Mouse (Mus musculus) liver, embryonic 11.5 days (tissue): Measurements from ENCODE around the gene Samd9l. TPM values are rescaled to one million over a fixed set of nuclear protein-coding genes. Genes with fewer than 3 reads are reported as not detected.
A peak's percentile ranks its signal among the peaks of the same experiment; 100 is the strongest.
"Not testable (repeated sequence)": the region's sequence is repeated elsewhere in the genome, so short reads cannot be mapped to it uniquely, and the experiment has no call there.

Experiments used
- ATAC-seq: fragments of 200-750 bp; cut with Nextera tagmentation; replicated peaks from 2 replicates; pipeline ENCODE4 v1.8.0; 2017; ENCODE audit warnings: moderate number of reproducible peaks, mild to moderate bottlenecking, moderate TSS enrichment, moderate library complexity; ENCODE audit not compliant: low FRiP score
- DNase-seq: peaks from one replicate; pipeline ENCODE4 v3.0.0-alpha.2; 2017; ENCODE audit warnings: low spot score
- H3K27ac ChIP-seq: fragments of 300-500 bp; sonication (generic); 2 replicates; pipeline ENCODE4 v1.5.1; 2014; ENCODE audit warnings: mild to moderate bottlenecking, low read depth, low read length, control low read depth
- H3K27me3 ChIP-seq: fragments of 300-500 bp; sonication (generic); replicated peaks from 2 replicates; pipeline ENCODE4 v1.6.1; 2014; ENCODE audit warnings: low read length, mixed read lengths; ENCODE audit not compliant: control insufficient read depth, insufficient read depth
- H3K36me3 ChIP-seq: fragments of 300-500 bp; sonication (generic); 2 replicates; pipeline ENCODE4 v1.6.1; 2014; ENCODE audit warnings: mild to moderate bottlenecking, low read length, moderate library complexity, mixed read lengths; ENCODE audit not compliant: control insufficient read depth, insufficient read depth
- H3K4me1 ChIP-seq: fragments of 300-500 bp; sonication (generic); replicated peaks from 2 replicates; pipeline ENCODE4 v1.6.1; 2014; ENCODE audit warnings: low read length, mixed read lengths; ENCODE audit not compliant: control insufficient read depth, insufficient read depth
- H3K4me2 ChIP-seq: fragments of 300-500 bp; sonication (generic); 2 replicates; pipeline ENCODE4 v1.6.1; 2014; ENCODE audit warnings: mild to moderate bottlenecking, control low read depth, moderate library complexity
- H3K4me3 ChIP-seq: fragments of 300-500 bp; sonication (generic); 2 replicates; pipeline ENCODE4 v1.5.1; 2014; ENCODE audit warnings: low read depth, low read length, control low read depth
- H3K9ac ChIP-seq: fragments of 300-500 bp; sonication (generic); 2 replicates; pipeline ENCODE4 v1.6.1; 2014; ENCODE audit warnings: low read depth, low read length, control low read depth
- H3K9me3 ChIP-seq: fragments of 300-500 bp; sonication (generic); 2 replicates; pipeline ENCODE4 v1.6.1; 2016; ENCODE audit warnings: low read length, inconsistent platforms, mixed read lengths; ENCODE audit not compliant: control insufficient read depth
- WGBS: fragments of 180-500 bp; shearing (Covaris S2); extraction: QIAGEN DNeasy Blood & Tissue Kit; methylation state at CpG from one replicate; pipeline ENCODE4 v1.1.7; 2014; 5-methylcytosine and 5-hydroxymethylcytosine counted together
- polyA plus RNA-seq: library from polyadenylated mRNA; unstranded; fragments of >200 nt; fragmentation: Nextera tagmentation; extraction: Ambion mirVana; gene quantifications from 2 replicates; pipeline ENCODE4 v1.2.1, GENCODE M21; 2014

The Samd9l gene
- polyA plus RNA-seq, 1 experiment from 2014 or later: 2.0 TPM

DNA sequence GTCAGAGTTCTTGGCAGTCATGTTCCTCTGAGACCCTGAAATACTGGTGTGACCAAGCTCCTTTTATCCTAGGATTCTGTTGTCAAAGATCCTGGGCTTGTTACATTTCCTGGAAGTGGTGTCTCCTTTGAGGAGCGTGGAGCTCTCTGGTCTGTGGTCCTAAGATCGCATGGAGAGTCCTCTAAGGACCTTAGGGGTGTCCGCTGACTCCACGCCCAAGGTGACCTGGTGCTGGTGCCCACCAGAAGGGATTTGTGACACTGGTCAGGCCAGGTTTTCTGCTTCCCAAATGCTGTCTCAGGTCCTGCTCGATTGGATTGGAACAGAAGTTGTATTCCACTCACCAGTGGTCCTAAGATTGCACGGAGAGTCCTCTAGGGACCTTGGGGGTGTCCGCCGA, 29.8 kb downstream of the Samd9l start:
- H3K4me3 ChIP-seq: no peak overlapping the region
- DNase-seq: no peak
- ATAC-seq: no peak
- no peak overlapping the region for H3K27ac ChIP-seq
- peaks cover 12% of the 10 kb centered on the region; the same call in 1 of the 2 replicates for H3K9me3 ChIP-seq
- WGBS: 81% methylated on average over 8 of the region's 8 CpGs
- no peaks in the 10 kb centered on the region for H3K27me3 ChIP-seq
- H3K4me1 ChIP-seq: no peaks in the 10 kb centered on the region
- no peaks in the 10 kb centered on the region for H3K36me3 ChIP-seq
- no peak overlapping the region for H3K4me2 ChIP-seq
- H3K9ac ChIP-seq: no peak overlapping the region

DNA sequence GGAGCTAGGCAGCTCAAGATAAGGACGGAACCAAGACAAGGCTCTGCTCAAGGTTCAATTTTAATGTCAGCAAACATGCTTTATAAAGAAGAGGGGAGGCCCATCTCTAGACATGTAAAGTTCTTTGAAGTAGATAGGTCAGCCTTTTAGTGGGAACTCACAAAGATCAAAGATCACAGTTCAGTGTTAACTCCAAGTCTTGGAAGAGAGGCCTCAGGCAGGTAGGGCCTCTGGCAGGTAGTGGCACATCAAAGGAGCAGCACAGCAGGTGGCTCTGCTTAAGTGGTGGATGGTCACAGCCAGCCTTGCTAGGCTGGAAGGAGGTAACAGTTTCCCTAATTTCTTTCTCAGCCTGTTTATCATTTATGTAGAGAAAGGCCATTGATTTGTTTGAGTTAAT, 33.8 kb downstream of the Samd9l start:
- H3K27ac ChIP-seq, H3K4me2 ChIP-seq, H3K36me3 ChIP-seq, ATAC-seq, H3K27me3 ChIP-seq, H3K9me3 ChIP-seq, DNase-seq, H3K9ac ChIP-seq, H3K4me3 ChIP-seq, H3K4me1 ChIP-seq: not testable (repeated sequence)
- 71% methylated on average over 1 of the region's 1 CpGs for WGBS

GRCm38 (mm10) chr6:3345924-3346597, 53.3 kb downstream of the Samd9l start:
- H3K9ac ChIP-seq, DNase-seq, H3K27ac ChIP-seq, H3K4me1 ChIP-seq, H3K4me3 ChIP-seq, H3K9me3 ChIP-seq, H3K36me3 ChIP-seq, H3K4me2 ChIP-seq, H3K27me3 ChIP-seq: not testable (repeated sequence)
- ATAC-seq: peak; percentile 51
- 10% methylated on average over 1 of the region's 1 CpGs for WGBS

DNA sequence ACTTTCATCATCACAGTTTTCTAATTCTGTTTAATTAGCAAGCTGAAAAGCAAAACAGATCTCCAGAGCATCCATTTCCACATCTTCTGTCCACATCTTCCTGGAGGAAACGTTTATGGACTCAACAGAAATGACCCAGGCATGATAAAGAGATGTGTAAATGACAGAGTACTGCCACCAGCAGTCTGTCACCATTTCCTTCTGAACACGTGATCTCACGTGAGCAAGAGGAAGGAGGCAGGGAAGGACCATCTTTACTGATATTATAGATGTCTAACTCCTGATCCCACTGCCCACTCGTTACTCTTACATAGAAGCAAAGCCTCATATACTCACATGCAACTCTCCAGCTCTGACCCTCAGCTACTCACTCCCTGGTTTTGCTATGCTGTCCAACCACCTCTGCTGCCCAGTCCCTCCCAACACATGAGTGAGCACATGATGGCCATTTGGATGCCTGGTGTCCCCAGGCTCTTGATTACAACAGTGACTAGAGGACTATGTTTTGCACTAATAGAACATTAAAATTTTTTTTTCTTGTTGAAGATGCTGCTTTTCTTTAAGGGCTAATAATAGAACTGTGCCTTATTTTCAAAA, 54.2 kb downstream of the Samd9l start:
- not testable (repeated sequence) for DNase-seq, H3K36me3 ChIP-seq, H3K27ac ChIP-seq, H3K9me3 ChIP-seq, H3K4me3 ChIP-seq, H3K4me2 ChIP-seq, H3K9ac ChIP-seq, H3K4me1 ChIP-seq, ATAC-seq, H3K27me3 ChIP-seq
- WGBS: 71% methylated on average over 2 of the region's 4 CpGs

- H3K36me3 ChIP-seq, H3K27ac ChIP-seq, H3K27me3 ChIP-seq, H3K9ac ChIP-seq, H3K4me3 ChIP-seq, H3K4me1 ChIP-seq, H3K9me3 ChIP-seq, H3K4me2 ChIP-seq, DNase-seq, ATAC-seq: not testable (repeated sequence)
- WGBS: 88% methylated on average over 1 of the region's 1 CpGs
These were observed 55.6 kb downstream of the Samd9l start for GRCm38 (mm10) chr6:3343603-3344247.

- H3K9me3 ChIP-seq: no peaks in the 10 kb centered on the region
- H3K9ac ChIP-seq: no peak overlapping the region
- DNase-seq (no peak), ATAC-seq (no peak)
- H3K27ac ChIP-seq: no peak overlapping the region
- no peaks in the 10 kb centered on the region for H3K36me3 ChIP-seq
- H3K4me3 ChIP-seq: no peak overlapping the region
- no peak overlapping the region for H3K4me2 ChIP-seq
- 40% methylated on average over 5 of the region's 5 CpGs for WGBS
- no peaks in the 10 kb centered on the region for H3K4me1 ChIP-seq
- H3K27me3 ChIP-seq: no peaks in the 10 kb centered on the region
These were observed 57.9 kb downstream of the Samd9l start for GRCm38 (mm10) chr6:3341479-3341878.

GRCm38 (mm10) chr6:3340928-3341327, 58.4 kb downstream of the Samd9l start:
- not testable (repeated sequence) for H3K27ac ChIP-seq, ATAC-seq, H3K4me3 ChIP-seq, H3K9me3 ChIP-seq, H3K9ac ChIP-seq, H3K4me1 ChIP-seq, H3K36me3 ChIP-seq, H3K27me3 ChIP-seq, DNase-seq
- peak overlapping the region; percentile 4; the same call in 1 of the 2 replicates for H3K4me2 ChIP-seq
- WGBS: 18% methylated on average over 10 of the region's 10 CpGs

DNA sequence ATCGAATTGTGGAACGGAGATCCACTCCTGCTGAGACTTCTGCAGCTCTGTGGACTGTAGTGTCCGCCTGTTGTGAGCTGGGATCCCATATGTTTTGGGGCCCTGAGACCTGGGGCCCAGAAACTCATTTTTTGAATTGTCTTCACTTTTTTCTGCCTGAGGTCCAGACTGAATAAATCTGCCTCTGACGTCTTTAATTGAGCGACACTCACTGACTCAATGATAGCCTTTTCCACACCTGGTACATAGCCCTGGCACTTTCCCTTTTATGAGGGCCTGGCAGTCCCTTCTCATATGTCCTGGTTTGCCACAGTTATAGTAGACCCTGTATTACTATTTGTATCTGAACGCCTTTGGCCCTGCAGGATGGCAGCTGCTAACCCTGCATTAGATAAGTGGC, 60.2 kb downstream of the Samd9l start:
- not testable (repeated sequence) for ATAC-seq, H3K27me3 ChIP-seq, H3K36me3 ChIP-seq, H3K4me2 ChIP-seq, H3K27ac ChIP-seq, DNase-seq, H3K4me3 ChIP-seq, H3K9ac ChIP-seq, H3K4me1 ChIP-seq, H3K9me3 ChIP-seq
- 84% methylated on average over 6 of the region's 6 CpGs for WGBS
